Mouse (Mus musculus) v-Abl transformed pro-B cells (cell line): ENCODE data around the gene Olfr362.
"Not testable (repeated sequence)": the region's sequence is repeated elsewhere in the genome, so short reads cannot be mapped to it uniquely, and the experiment has no call there.

Source experiments
- in situ Hi-C, 2 experiments: fragments of 400-800 bp; cut with MboI; formaldehyde crosslinking; loops; one replicate each; pipeline ENCODE4 v1.15.1; 2025; ENCODE audit not compliant: unreplicated experiment in 2 of 2

Olfr362 gene

GRCm38 (mm10) chr2:37117810-37118209 is at the start of gene Olfr362:
Gene Olfr362, minus strand, starts transcription at chr2:37117910.
- in situ Hi-C loops: no loop called here

DNA sequence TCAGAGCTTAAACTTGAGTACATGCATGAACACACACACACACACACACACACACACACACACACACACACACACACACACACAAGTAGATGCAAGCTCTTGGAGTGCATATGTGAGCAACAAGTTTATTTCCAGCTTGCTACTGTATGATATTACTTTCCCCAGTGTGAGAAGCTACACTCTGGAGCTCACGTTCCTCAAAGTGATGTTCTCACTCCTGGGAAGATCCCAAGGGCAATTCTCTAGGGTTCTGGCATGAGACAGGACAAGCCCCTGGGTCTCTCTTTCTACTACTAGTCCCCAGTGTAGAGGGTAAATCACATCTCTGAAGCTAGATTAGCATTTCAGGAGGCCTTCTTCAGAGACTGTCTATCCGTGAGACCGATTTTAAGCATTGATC is 21.3 kb upstream of the Olfr362 start, which contains the start of gene Olfr364-ps1:
Gene Olfr364-ps1 (plus strand): TSS at position 301 of the 400 bp plus-strand sequence.
- in situ Hi-C loops: no loop called here

- in situ Hi-C loops: not testable (repeated sequence)
Measured at GRCm38 (mm10) chr2:37089190-37089589, 28.5 kb downstream of the Olfr362 start, which contains the start of gene Olfr361. Gene Olfr361, minus strand, starts transcription at chr2:37089290.

DNA sequence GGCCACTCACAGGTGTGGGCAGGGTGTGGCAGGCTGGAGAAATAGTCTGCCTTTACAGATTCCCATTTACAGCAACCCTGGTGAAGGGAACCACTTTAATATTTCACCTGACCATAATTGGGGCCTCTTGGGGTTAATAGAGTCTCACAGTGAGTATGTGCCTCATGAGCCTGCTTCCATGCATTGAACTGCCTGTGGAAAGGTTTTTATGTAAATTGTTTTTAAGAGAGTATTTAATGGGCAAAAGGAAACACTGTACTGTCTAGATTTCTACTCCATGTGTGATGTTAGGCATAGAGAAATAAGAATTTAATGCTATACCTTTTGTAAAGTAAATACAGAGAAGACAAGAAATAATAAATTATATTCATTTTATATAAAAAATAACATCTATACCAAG is 52.3 kb downstream of the Olfr362 start, which contains the start of gene Olfr360:
Gene Olfr360 (plus strand): TSS at position 301 of the 400 bp plus-strand sequence.
- in situ Hi-C loops: no loop called here
